Mouse (Mus musculus) cortical plate, adult 2 months (tissue): ENCODE measurements around the gene Zfp710. TPM values are rescaled to one million over a fixed set of nuclear protein-coding genes. Genes with fewer than 3 reads are reported as not detected.
A peak's percentile ranks its signal among the peaks of the same experiment; 100 is the strongest.

ENCODE experiments used
- H3K27ac ChIP-seq: fragments of 200-500 bp; 2 replicates; pipeline ENCODE4 v1.5.1; 2012; ENCODE audit warnings: low read length, control low read depth, inconsistent platforms; ENCODE audit not compliant: insufficient read depth
- H3K4me1 ChIP-seq: fragments of 200-500 bp; 2 replicates; pipeline ENCODE4 v1.6.1; 2011; ENCODE audit warnings: low read length; ENCODE audit not compliant: control insufficient read depth, insufficient read depth
- H3K4me3 ChIP-seq: fragments of 200-500 bp; 2 replicates; pipeline ENCODE4 v1.5.1; 2011; ENCODE audit warnings: mild to moderate bottlenecking, low read length, control low read depth; ENCODE audit not compliant: insufficient read depth
- CTCF ChIP-seq: fragments of 200-500 bp; IDR thresholded peaks from 2 replicates; pipeline ENCODE4 v1.5.1; 2011; ENCODE audit warnings: mild to moderate bottlenecking, control low read depth, low read length; ENCODE audit not compliant: insufficient read depth; ENCODE audit errors: extremely low read depth
- POLR2A ChIP-seq: fragments of 200-500 bp; IDR thresholded peaks from 2 replicates; pipeline ENCODE4 v1.6.1; 2011; ENCODE audit warnings: mild to moderate bottlenecking, low read length, control low read depth; ENCODE audit not compliant: insufficient read depth; ENCODE audit errors: extremely low read depth
- polyA plus RNA-seq: library from polyadenylated mRNA; depleted of rRNA; stranded (reverse); fragments of >200 nt; gene quantifications from 2 replicates; pipeline ENCODE4 v1.2.3, GENCODE M21; 2012

Zfp710 gene
- polyA plus RNA-seq, 1 experiment: 18.0 TPM

DNA sequence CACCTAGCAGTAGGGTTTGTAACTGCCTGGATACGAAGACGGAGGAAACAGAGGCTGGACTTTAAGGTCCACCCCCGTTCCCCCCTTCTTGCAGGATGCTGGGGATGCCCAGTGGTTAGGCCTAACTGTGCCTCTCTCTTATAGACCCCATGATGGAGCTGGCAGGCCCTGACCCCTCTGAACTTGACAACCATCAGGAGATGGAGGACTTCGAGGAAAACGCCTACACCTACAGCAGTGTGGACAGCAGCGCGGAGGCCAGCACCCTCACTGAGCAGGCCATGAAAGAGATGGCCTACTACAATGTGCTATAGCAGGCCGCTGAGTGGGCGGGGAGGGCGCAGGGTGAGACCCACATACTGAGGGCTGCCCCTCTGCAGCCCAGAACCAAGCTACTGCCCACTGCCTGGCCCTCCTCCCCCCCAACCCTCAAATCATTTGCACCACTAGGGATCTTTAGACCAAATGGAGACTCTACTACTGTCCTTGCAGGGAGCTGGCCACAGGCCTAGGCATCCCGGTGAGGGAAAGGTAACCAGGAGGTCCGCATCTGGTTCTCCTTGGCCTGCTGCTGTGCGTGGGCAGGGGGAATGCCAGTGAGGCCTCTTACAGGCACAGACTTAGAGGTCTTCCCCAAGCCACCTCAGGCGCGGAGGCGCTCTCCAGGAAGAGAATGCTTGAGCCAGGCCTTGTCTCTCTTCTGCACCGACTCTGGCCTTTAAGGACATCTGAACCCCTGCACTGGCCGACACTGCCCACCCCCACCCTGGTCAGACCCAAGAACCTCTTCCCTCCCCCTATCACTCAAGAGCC is 65.8 kb downstream of the Zfp710 start:
- no peak overlapping the region for H3K27ac ChIP-seq
- no peaks in the 10 kb centered on the region; the same call in 1 of the 2 replicates for H3K4me1 ChIP-seq
- no peak overlapping the region for H3K4me3 ChIP-seq
- TF ChIP-seq POLR2A (no peak), CTCF (no peak)

DNA sequence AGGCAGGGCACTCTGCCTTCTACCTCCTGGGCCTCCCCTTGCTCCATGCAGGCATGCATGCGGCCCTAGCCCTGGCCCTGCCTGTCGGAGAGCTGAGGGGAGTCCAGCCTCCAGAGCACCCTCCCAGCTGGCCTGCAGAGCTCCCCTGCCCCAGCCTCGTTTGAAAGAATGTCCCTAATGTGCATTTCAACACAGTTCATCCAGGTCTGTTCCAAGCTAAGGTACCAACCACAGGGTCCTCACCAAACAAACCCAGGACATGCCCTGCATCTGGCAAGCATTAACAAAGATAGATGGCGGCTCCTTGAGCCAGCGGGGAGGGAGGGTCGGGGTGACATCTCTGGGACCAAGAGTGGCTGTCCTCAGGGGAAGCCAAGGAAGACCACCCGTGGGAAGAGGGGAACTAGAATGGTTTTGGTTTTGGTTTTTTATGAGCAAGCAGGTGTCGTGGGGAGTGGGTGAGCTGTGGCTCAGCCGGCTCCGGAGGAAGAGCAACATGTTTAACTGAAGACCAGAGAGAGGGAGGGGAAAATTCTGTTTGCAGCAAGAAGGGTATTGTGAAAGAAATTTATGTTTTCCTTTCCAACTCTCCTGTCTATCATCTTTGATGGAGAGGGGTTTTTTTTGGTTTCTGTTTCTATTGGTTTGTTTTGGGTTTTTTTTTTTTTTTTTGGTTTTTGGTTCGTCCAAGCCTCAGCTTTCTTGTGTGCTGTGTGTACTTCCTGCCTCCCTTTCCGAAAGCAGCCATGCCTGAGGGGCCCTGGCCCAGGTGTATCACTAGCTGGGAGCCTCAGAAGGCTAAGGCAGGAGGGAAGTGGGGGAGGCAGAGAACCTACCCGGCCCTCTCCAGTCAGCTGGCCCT is 66.6 kb downstream of the Zfp710 start:
- Histone ChIP-seq H3K27ac (0 out of 2 replicates have a peak overlapping the region, but pooled peaks have one; percentile 12), H3K4me1 (no peaks in the 10 kb centered on the region; the same call in 1 of the 2 replicates), H3K4me3 (no peak overlapping the region)
- TF ChIP-seq POLR2A (no peak), CTCF (no peak)

DNA sequence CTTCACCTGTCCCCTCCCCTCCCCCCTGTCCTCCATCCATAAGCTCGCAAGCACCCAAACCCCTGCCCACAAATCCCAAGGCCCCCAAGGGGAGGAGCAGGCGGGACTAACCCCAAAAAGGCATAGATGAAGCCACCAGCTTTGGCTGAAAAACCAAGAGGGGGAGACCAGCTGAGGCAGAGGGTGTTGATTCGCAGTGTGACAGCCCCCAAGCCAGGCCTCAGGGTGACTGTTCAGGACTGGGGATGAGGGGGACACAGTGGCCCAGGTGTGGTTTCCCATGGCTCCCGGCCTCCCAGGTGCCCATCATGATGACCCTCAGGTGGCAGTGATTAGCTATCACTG is 67.2 kb downstream of the Zfp710 start:
- Histone ChIP-seq H3K4me3 (no peak overlapping the region), H3K4me1 (no peaks in the 10 kb centered on the region; the same call in 1 of the 2 replicates), H3K27ac (0 out of 2 replicates have a peak overlapping the region, but pooled peaks have one; percentile 12)
- no peak for TF ChIP-seq POLR2A
- TF ChIP-seq CTCF: no peak

DNA sequence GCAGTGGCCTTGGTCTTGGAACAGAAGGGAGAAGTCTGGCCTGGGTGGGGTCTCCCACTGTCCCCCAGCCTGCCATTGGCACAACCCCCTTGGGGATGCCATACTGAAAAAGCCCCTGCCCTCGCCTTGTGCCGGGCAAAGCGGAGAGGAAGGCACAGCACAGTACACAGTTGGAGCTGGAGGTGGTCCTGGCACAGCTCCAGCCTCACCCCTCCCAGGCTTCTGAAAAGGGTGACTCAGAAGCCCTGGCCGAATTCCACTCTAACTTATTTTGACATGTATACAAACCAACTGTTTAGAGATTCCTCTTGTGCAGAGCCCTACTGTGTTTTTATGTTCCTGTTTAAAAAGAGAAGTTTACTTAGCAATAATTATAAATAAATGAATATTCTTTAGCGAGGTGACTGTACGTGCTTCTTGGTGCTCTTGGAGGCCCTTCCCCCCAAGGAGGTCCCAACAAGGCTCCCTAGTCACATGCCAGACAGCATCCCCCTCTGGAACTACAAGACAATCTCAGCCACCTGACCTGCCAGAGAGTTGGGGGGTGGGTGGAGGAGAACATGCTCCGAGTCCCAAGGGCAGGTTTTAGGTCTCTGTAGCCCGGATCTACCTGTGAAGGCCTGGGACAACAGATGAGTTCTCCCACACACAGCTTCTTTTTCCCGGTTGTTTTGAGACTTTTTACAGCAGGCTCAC is 67.9 kb downstream of the Zfp710 start:
- TF ChIP-seq CTCF (no peak), POLR2A (no peak)
- H3K4me3 ChIP-seq: no peak overlapping the region
- H3K4me1 ChIP-seq: no peaks in the 10 kb centered on the region; the same call in 1 of the 2 replicates
- H3K27ac ChIP-seq: 0 out of 2 replicates have a peak overlapping the region, but pooled peaks have one; percentile 12

DNA sequence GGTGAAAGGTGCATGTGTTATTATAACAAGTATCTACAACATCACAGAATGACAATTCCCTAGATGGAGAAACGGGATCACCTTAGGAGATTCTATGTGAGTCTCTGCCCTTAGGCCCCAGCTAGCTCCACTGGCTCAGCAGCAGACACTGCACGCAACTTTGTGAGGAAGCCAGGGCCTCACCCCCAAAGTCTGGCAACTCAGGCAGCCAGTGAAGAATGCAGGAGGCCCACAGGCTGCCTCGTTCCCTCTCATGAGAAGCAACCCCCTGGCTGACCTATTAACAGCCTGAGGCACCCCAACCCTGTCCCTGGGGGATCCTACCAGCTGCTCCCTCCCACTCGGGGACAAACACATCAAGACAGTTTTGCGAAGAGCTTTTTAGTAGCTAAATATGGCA is 69.9 kb downstream of the Zfp710 start:
- no peak overlapping the region for H3K4me3 ChIP-seq
- no peak overlapping the region for H3K27ac ChIP-seq
- H3K4me1 ChIP-seq: no peaks in the 10 kb centered on the region; the same call in 1 of the 2 replicates
- no peak for TF ChIP-seq POLR2A
- no peak for TF ChIP-seq CTCF

DNA sequence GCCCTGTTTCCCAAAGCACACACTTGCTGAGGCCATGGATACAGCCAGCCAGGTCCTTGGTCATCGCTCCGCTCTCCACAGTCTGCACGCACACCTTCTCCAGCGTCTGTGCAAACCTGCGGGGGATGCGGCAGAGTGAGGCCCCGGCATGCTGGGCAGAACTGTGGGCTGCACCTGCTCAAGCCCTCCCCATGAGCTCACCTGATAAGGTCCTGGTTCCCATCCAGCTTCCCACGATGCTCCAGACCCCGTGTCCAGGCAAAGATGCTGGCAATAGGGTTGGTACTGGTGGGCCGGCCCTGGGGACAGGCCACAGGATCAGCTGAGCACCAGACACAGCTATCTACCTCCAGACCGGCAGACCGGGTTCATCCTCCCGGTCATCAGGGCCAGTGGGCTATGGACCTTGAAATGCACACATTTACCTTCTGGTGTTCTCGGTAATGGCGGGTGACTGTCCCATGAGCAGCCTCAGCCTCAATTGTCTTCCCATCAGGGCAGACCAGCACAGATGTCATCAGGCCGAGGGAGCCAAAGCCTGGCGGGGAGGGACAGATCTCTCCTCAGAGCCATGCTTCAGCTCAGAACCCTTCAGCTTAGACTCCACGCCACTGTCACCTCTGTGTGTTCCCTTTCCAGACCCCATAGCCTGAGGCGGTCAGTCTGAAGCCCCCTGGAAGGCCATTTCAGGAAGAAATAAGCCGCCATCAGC is 71.1 kb downstream of the Zfp710 start:
- no peak overlapping the region for H3K4me3 ChIP-seq
- TF ChIP-seq POLR2A (no peak), CTCF (no peak)
- no peaks in the 10 kb centered on the region; the same call in 1 of the 2 replicates for H3K4me1 ChIP-seq
- H3K27ac ChIP-seq: no peak overlapping the region

DNA sequence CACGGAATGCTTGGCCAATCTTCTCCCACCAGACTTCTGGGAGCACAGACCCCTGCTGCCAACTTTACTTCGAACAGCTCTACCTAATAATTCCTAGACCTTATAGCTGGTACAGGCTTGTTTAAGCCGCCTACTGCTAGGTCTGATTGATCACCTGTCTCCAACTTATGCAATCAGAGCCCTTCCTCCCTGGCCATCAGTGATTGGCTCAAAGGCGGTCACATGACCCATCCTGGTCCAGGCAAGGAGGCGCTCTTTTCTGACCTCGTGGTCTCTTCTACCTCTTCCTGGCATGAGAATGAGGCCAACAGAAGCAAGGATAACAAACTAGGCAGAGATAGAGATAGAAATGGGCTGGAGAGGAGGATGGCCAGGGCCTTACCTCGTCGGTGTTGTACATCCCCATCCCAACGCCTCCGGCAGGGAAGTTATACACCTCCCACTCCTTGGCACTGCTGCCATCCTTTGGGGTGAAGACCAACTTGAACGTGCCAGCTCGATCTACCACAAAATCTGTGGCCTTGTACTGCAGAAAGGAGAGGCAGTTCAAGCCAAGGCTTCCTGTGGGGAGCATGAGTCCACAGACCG is 73.9 kb downstream of the Zfp710 start:
- H3K27ac ChIP-seq: no peak overlapping the region
- TF ChIP-seq CTCF (no peak), POLR2A (no peak)
- no peak overlapping the region for H3K4me3 ChIP-seq
- H3K4me1 ChIP-seq: no peaks in the 10 kb centered on the region

DNA sequence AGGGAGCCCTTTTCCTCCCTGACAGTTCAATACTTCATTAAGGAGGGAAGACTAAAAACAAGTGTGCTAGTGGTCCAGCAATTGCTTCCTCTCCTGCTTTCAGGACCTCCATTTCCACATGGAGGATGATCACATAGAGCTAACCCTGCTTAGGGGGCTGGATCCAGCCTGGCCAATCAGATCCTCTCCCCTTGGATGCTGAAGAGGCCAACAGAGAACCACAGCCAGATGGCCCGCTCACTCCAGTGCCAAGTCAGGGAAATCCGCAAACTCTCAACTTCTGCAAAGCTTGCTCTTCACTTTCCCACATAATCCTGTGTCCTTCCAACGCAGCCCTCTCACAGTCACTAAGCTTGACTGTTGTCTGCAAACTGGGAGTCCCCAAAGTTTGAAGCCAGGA is 78.7 kb downstream of the Zfp710 start:
- H3K4me3 ChIP-seq: no peak overlapping the region

More for the DNA sequence above, 78.7 kb downstream of the Zfp710 start:
- H3K4me1 ChIP-seq: no peaks in the 10 kb centered on the region
- TF ChIP-seq CTCF: no peak
- no peak for TF ChIP-seq POLR2A
- H3K27ac ChIP-seq: no peak overlapping the region
